In genomic region chr19:59577886-59578285, GRCm38 (mm10) we compare ENCODE assay signal across 23 mouse cellular contexts.
DNase-seq lines count a peak whose midpoint lies in the region; ATAC-seq and TF ChIP-seq lines count a peak whose summit lies in the region.
"Had no signal": no experiment of that assay in that cellular context is flagged by ENCODE, and none has a peak within 500 bp of the region (broad histone marks: within the 10 kb centered on the region; RNA-seq: fewer than 3 reads in every experiment).

No protein-coding gene starts in this region.

- no peak for TF ChIP-seq EP300 in heart, adult 2 months (IDR thresholded peaks at IDR 0.05; ENCODE audit: insufficient read depth, low read depth, low read length)

- H3K4me2 ChIP-seq in midbrain, postnatal 0 days (ENCODE audit: low read depth, low read length, poor library complexity, severe bottlenecking): no peak overlapping the region
- no peak overlapping the region for H3K4me2 ChIP-seq in midbrain, embryonic 11.5 days
- H3K4me2 ChIP-seq: forebrain, embryonic 13.5 days; heart, embryonic 13.5 days; hindbrain, embryonic 12.5 days had no signal

- H3K79me2 ChIP-seq in heart, adult 2 months (replicated peaks; ENCODE audit: control insufficient read depth, insufficient read depth, low read length): no peaks in the 10 kb centered on the region

- H3K27me3 ChIP-seq in heart, embryonic 10.5 days (ENCODE audit: insufficient read depth, poor library complexity, severe bottlenecking): no peaks in the 10 kb centered on the region; the same call in 1 of the 2 replicates
- no peaks in the 10 kb centered on the region for H3K27me3 ChIP-seq in heart, adult 2 months (ENCODE audit: control insufficient read depth, insufficient read depth, low read length)
- H3K27me3 ChIP-seq in midbrain, postnatal 0 days (ENCODE audit: insufficient read depth, low read length): no peaks in the 10 kb centered on the region
- no peaks in the 10 kb centered on the region for H3K27me3 ChIP-seq in midbrain, embryonic 11.5 days (ENCODE audit: control insufficient read depth, insufficient read depth, low read length)
- H3K27me3 ChIP-seq: forebrain, embryonic 13.5 days; heart, embryonic 13.5 days had no signal

- no peaks in the 10 kb centered on the region for H3K4me1 ChIP-seq in heart, embryonic 10.5 days
- H3K4me1 ChIP-seq in heart, adult 2 months (ENCODE audit: control insufficient read depth, insufficient read depth, low read length): no peaks in the 10 kb centered on the region
- no peaks in the 10 kb centered on the region for H3K4me1 ChIP-seq in midbrain, postnatal 0 days (ENCODE audit: insufficient read depth, low read length)
- no peaks in the 10 kb centered on the region for H3K4me1 ChIP-seq in midbrain, embryonic 11.5 days (ENCODE audit: control insufficient read depth, insufficient read depth, low read length)
- H3K4me1 ChIP-seq: forebrain, embryonic 10.5 days; heart, embryonic 13.5 days; hindbrain, embryonic 12.5 days had no signal

- H3K9me3 ChIP-seq in heart, embryonic 10.5 days: no peaks in the 10 kb centered on the region
- no peaks in the 10 kb centered on the region for H3K9me3 ChIP-seq in midbrain, postnatal 0 days (ENCODE audit: low read length)
- no peaks in the 10 kb centered on the region for H3K9me3 ChIP-seq in midbrain, embryonic 11.5 days (ENCODE audit: control insufficient read depth, low read length)
- H3K9me3 ChIP-seq: forebrain, embryonic 10.5 days; forebrain, embryonic 13.5 days; heart, embryonic 13.5 days; hindbrain, embryonic 12.5 days had no signal

- no peak overlapping the region for H3K4me3 ChIP-seq in heart, embryonic 10.5 days
- no peak overlapping the region for H3K4me3 ChIP-seq in heart, adult 2 months
- H3K4me3 ChIP-seq in midbrain, postnatal 0 days (ENCODE audit: low read depth, low read length): no peak overlapping the region
- H3K4me3 ChIP-seq in midbrain, embryonic 11.5 days (ENCODE audit: low read depth, low read length): no peak overlapping the region
- H3K4me3 ChIP-seq: forebrain, embryonic 10.5 days; forebrain, embryonic 13.5 days; heart, embryonic 13.5 days; hindbrain, embryonic 12.5 days had no signal

- TF ChIP-seq POLR2A in heart, adult 2 months (IDR thresholded peaks at IDR 0.05; ENCODE audit: insufficient read depth, low read depth, low read length): no peak

- no peak overlapping the region for H3K27ac ChIP-seq in heart, embryonic 10.5 days
- H3K27ac ChIP-seq in heart, adult 2 months: no peak overlapping the region
- no peak overlapping the region for H3K27ac ChIP-seq in midbrain, postnatal 0 days (ENCODE audit: low read depth, low read length)
- no peak overlapping the region for H3K27ac ChIP-seq in midbrain, embryonic 11.5 days (ENCODE audit: low read depth, low read length)
- H3K27ac ChIP-seq: forebrain, embryonic 10.5 days; forebrain, embryonic 13.5 days; heart, embryonic 13.5 days; hindbrain, embryonic 12.5 days had no signal

- no peak for TF ChIP-seq CTCF in heart, adult 2 months (IDR thresholded peaks at IDR 0.05)
- no peak for TF ChIP-seq CTCF in midbrain, postnatal 0 days (IDR thresholded peaks at IDR 0.05)

- WGBS in heart, embryonic 10.5 days: 74% methylated on average over 9 of the region's 9 CpGs
- 59% methylated on average over 9 of the region's 9 CpGs for WGBS in heart, adult 2 months
- 56% methylated on average over 9 of the region's 9 CpGs for WGBS in midbrain, postnatal 0 days
- WGBS in midbrain, embryonic 11.5 days: 72% methylated on average over 9 of the region's 9 CpGs

- DNase-seq in heart, embryonic 10.5 days (ENCODE audit: low spot score): peak; percentile 58
- no peak for DNase-seq in heart, adult 2 months
- DNase-seq in midbrain, postnatal 0 days (ENCODE audit: low spot score): peak; percentile 5
- no peak for DNase-seq in midbrain, embryonic 11.5 days (ENCODE audit: low spot score, missing footprints)
- peak; percentile 12 for DNase-seq in retina, embryonic 14.5 days (ENCODE audit: low spot score)
- DNase-seq in retina, postnatal 1 day: peak; percentile 66
- DNase-seq in spleen, adult 18-20 months: no peak
- DNase-seq: adrenal gland, adult 2 months; adrenal gland, postnatal 14 days; cerebellum, adult 11 months; cerebellum, adult 2 months; cerebellum, postnatal 14 days; gastrocnemius, postnatal 10 days; gastrocnemius, postnatal 36 days; heart, postnatal 14 days had no signal

- H3K36me3 ChIP-seq in heart, embryonic 10.5 days: no peaks in the 10 kb centered on the region
- H3K36me3 ChIP-seq in heart, adult 2 months (ENCODE audit: control insufficient read depth, insufficient read depth, low read length): no peaks in the 10 kb centered on the region
- no peaks in the 10 kb centered on the region for H3K36me3 ChIP-seq in midbrain, postnatal 0 days (ENCODE audit: insufficient read depth, low read length)
- H3K36me3 ChIP-seq in midbrain, embryonic 11.5 days (ENCODE audit: control insufficient read depth, insufficient read depth, low read length): no peaks in the 10 kb centered on the region
- H3K36me3 ChIP-seq: forebrain, embryonic 10.5 days; heart, embryonic 13.5 days; hindbrain, embryonic 12.5 days had no signal

- ATAC-seq in midbrain, postnatal 0 days (ENCODE audit: low FRiP score): no peak
- ATAC-seq in midbrain, embryonic 11.5 days (ENCODE audit: low FRiP score): no peak
- ATAC-seq: CD4-positive, CD25-positive, alpha-beta regulatory T cell, adult 4 months; forebrain, embryonic 13.5 days; forebrain, embryonic 16.5 days; hindbrain, embryonic 16.5 days; inflammation-experienced regulatory T-cells, adult 6 months had no signal

- intact Hi-C loops in heart, adult 2 months (cut with DNase I): no loop called here

- no peak overlapping the region for H3K9ac ChIP-seq in heart, adult 2 months (ENCODE audit: low read depth, low read length)
- H3K9ac ChIP-seq in midbrain, postnatal 0 days (replicated peaks; ENCODE audit: low read length, poor library complexity, severe bottlenecking): no peak overlapping the region
- H3K9ac ChIP-seq in midbrain, embryonic 11.5 days (ENCODE audit: low read length): no peak overlapping the region
- H3K9ac ChIP-seq: forebrain, embryonic 13.5 days; heart, embryonic 13.5 days; hindbrain, embryonic 12.5 days had no signal

Comparison
In these comparisons a context has a peak if more than half of its experiments do, and no peak if none do; other contexts are left out.
1. DNase-seq: peak in heart, embryonic 10.5 days (single experiment), midbrain, postnatal 0 days (single experiment), retina, embryonic 14.5 days (single experiment) and retina, postnatal 1 day (single experiment); none in heart, adult 2 months (0 of 2), midbrain, embryonic 11.5 days (single experiment) and spleen, adult 18-20 months (0 of 2).